Mouse (Mus musculus): ENCODE data around the gene Obox3. TPM values are rescaled to one million over a fixed set of nuclear protein-coding genes. Genes with fewer than 3 reads are reported as not detected.
"Not testable (repeated sequence)": the region's sequence is repeated elsewhere in the genome, so short reads cannot be mapped to it uniquely, and the experiment has no call there.

Obox3 gene
- not detected for total RNA-seq (2021)
- not detected in 2 replicates for polyA plus RNA-seq (2012; rRNA removed)
- long read RNA-seq, partial matches to known transcripts: 0 of 1 reads
- long read RNA-seq, other reads (novel, unspliced or antisense): 1 of 1 reads

DNA sequence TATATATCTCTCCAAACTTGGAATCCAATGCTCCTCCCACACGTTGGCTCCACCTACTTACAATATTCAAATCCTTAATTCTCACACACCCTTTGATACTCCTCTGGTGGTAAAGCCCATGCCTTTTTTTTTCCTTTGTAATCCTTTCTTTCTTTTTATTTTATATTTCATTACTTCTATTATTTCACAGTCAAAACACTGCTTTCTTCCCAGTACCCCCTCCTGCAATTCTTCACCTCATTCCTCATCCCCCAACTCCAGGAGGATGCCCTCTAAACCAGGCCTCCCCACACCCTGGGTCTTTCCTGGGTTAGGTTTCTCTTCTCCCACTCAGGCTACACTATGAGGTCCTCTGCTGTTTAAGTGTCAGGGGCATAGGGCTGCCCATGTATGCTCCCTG lies at the start of gene Obox3:
TSS of gene Obox3 (minus strand) at position 101 of the 400 bp plus-strand sequence.
- not testable (repeated sequence) for DNase-seq

DNA sequence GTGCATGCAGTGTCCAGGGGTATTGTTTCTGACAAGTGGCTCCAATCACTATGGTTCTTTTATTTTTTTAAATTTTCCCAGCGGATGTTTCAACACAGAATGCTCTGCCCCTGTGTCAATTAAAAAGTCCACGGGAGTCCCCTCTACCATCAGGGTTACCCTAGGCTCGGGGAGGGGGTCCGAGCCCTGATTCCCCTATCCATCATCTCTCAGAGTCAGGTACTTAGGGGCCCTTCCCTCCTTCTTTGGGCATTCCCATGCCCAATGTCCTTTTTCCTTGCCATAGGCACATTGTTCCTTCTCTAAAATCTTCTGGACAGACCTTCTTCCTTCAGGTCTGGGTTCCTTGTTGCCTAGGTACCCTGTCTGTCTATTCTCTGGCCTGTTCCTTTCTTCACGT lies 130.3 kb downstream of the Obox3 start:
- DNase-seq: not testable (repeated sequence)

Other genes with a start within 250 kb of the Obox3 start
- not detected for gene Obox5, start 110.2 kb upstream of the Obox3 start, total RNA-seq (2021)
- gene Obox5, start 110.2 kb upstream of the Obox3 start, polyA plus RNA-seq (2012; rRNA removed): not detected in 2 replicates
- gene Obox6, start 199.8 kb upstream of the Obox3 start, total RNA-seq (2021): not detected
- not detected in 2 replicates for gene Obox6, start 199.8 kb upstream of the Obox3 start, polyA plus RNA-seq (2012; rRNA removed)
- gene Crx, start 240.1 kb upstream of the Obox3 start, total RNA-seq (2021): not detected
- gene Crx, start 240.1 kb upstream of the Obox3 start, polyA plus RNA-seq (2012; rRNA removed): not detected in 2 replicates
- not detected for gene Crxos, start 242.7 kb upstream of the Obox3 start, total RNA-seq (2021)
- 0.04 TPM in 2 replicates for gene Crxos, start 242.7 kb upstream of the Obox3 start, polyA plus RNA-seq (2012; rRNA removed)

Measured in adrenal gland, adult 2 months (tissue).